Mouse (Mus musculus) gastrocnemius, adult 8-10 months (tissue): ENCODE data around the gene Mrc2. TPM values are rescaled to one million over a fixed set of nuclear protein-coding genes. Genes with fewer than 3 reads are reported as not detected.

Experiments used
- DNase-seq, 2 experiments: peaks; one replicate each; pipeline ENCODE4 v3.0.0; 2022; ENCODE audit warnings: low spot score in 2 of 2
- total RNA-seq, 4 experiments: library from RNA; stranded (reverse); gene quantifications; 2 replicates each; pipeline ENCODE4 v1.2.4; 2022

Mrc2 gene
- total RNA-seq, 4 experiments from 2014 or later, result 5.2 to 7.6 (median 6.0) TPM

GRCm38 (mm10) chr11:105310197-105310596 is 17.8 kb downstream of the Mrc2 start:
- no peak for DNase-seq

- DNase-seq, result peak in 1 of 2 experiments; percentile 47
Observed at GRCm38 (mm10) chr11:105311291-105311975, 19.0 kb downstream of the Mrc2 start.

DNA sequence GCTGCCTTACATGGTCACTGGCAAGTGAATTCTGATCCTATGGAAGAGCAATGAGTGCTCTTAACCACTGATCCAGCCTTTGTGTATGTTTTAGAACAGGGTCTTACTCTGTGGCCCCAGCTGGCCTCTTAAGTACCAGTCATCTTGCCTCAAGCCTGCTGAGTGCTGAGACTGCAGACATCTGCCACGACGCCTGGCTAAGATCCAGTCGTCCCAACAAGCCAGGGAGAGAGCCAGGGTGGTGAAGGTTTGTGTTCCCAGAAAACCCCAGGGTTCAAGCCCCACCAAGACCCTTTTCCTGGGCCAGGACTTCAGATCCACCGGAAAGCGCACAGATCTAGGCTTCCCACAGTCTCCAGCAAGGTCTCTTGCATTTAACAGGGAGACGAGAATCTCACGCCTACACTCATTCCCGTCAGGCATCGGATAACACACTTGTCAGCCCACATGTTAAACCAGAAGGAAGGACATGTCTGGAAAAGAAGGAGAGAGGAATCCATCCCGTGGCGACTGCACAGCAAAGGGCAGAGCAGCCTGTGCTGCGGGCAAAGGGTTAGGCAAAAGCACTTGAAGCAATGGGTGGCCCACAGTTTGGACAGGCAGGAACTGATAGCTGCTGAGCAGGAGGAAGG is 20.0 kb downstream of the Mrc2 start:
- no peak for DNase-seq

DNA sequence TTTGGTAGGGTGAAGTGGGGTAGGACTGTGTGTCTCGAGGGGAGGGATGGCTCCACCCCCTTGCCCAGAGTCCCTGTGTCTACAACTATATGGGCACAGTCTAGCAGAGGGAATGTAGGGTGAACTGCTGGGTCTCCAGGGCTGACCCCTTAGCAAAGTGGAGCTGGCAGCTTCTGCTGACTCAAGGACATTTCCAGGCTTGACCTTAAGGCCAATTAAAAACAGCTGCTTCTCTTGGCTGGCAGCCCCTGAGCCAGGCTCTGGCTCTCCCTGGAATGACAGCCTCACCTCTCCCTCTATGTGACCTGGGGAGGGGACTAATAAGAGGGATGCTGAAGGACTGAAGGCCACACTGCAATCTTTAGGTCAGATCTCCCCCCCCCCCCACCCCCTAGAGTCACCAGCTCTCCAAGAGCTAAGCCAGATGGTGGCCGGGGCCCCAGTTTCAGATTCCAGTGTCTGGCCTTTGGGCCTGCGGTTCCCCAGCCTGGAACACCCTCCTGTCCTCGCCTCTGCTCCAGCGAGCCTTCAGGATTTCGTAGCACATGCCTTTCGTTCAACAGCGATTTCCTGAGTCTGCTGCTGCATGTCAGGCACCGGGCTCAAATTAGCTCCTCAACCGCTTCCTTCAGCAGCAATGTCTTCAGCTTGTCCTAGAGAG is 20.7 kb downstream of the Mrc2 start:
- DNase-seq, result peak; percentile 34 to 53

- no peak for DNase-seq
Observed at GRCm38 (mm10) chr11:105313633-105314014, 21.2 kb downstream of the Mrc2 start.

DNA sequence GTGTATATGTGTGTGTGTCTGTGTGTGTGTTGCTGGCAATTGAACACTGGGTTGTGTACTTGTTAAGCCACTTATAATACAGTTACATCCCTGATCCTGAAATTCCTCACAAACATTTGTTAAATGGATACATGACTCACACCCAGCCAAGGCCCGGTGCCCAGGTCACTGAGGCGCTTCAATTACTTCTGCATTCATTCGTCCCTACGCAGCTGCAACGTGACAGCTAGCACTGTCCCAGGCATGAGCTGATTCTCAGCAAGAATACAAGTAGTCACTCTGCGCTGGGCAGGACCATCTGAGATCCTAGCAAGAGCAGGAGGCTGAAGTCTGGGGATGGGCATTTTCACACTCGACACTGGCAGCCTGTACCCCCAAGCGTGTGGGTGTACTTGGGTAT is 22.9 kb downstream of the Mrc2 start:
- DNase-seq, result no peak

DNA sequence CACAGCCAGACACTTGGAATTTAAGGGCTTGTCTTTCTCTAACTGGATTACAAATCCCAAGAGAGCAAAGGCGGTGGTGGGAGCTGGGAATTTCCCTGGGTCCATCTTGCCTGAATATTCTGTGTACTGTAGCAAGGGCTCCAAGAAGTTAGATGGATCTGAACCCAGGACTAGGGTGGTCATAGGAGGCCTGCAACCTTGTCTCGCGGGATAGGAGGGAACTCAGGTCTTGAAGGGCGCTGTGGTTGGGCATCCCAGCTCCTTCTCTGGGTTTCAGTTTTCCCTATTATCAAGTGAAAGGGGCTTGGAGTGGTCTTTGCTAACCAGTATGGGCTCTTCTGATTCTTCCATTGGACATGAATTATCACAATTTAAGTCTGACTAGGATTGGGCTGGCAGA is 23.7 kb downstream of the Mrc2 start:
- DNase-seq, result no peak

DNA sequence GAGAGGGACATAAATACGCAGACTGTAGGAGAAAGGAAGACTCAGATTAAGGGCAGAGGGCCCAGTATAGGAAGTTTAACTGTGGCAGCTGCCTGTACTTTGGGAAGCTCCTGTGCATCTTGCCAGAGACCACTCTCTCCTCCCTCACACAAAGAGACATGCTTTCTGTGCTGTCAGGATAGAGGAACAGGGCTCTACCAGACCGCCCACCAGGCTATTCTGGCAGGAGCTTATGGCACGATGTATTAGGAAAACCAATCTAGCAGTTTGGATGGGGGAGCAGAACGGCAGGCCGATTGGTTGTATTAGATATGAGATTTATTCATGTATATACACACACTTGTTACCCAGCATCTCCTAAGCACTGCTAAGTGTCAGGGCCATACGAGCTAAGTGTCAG is 25.3 kb downstream of the Mrc2 start:
- no peak for DNase-seq

DNA sequence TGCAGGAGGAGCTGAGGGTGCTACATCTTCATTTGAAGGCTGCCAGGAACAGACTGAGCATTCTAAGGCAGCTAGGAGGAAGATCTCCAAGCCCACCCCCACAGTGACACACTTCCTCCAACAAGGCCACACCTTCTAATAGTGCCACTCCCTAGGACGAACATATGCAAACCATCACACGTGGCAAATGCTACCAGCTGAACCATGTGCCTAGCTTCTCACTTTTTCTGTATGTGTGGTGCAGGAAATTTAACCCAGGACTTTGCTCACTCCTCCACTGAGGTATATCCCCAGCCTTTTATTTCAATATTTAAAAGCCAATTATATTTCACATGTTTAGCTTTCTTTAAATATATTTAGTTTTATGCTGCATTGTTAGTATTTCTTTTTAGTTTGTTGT is 28.6 kb downstream of the Mrc2 start:
- no peak for DNase-seq

DNA sequence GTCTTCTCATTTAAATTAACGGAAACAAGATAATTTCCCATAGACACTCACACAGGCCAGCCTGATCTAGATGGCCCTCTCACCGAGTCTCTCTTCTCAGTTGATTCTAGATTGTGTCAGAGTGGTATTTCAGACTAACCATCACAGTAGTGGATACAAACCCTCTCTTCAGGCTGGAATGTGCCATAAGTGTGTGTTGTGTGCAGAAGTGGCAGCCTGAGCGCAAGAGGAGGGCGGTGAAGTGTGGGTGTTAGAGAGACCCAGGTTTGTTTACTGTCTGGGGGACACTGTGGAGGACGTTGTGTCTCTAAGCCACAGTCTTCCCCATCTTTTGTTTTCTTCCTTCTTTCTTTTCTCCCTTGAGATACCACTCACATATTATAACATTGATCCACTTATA is 31.1 kb downstream of the Mrc2 start:
- DNase-seq, result no peak

DNA sequence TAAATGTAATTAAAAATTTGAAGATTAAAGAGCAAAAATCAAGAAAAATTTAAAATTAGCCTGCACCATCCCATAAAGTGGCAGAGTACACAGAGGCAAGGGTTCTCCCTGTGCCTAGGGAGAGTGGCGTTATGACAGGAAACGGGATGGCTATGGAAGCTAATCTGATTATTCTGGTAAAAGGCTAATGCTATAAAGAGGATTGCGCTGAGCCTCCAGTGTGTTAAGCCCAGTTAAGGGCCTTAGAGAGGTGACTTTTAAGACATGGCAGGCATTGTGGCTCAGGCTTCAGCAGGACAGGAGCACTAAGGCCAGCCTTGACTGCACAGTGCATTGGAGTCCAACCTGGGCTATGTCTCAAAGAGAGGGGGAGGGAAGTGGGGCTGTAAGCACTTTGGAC is 34.7 kb downstream of the Mrc2 start:
- no peak for DNase-seq

- no peak for DNase-seq
Observed at GRCm38 (mm10) chr11:105329962-105330361, 37.5 kb downstream of the Mrc2 start.

DNA sequence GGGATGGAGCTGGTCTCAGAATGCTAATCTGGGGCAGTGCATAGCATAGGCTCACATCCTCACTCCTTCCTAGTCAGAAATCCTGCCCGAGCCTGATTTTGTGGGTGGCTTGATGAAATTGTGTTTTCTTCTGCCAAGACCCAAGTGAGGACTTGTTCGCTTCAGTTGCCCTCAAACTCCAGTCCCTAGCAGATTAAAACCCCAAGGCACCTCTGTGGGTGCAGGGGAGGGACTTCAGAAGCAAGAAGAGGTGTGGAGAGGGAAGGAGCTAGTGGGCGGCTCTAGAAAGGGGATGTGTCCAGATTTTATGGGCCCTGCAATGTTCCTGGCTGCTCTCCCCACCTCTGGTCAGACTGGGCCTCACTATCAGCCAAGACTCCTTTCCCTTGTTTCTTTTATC is 38.7 kb downstream of the Mrc2 start:
- no peak for DNase-seq

DNA sequence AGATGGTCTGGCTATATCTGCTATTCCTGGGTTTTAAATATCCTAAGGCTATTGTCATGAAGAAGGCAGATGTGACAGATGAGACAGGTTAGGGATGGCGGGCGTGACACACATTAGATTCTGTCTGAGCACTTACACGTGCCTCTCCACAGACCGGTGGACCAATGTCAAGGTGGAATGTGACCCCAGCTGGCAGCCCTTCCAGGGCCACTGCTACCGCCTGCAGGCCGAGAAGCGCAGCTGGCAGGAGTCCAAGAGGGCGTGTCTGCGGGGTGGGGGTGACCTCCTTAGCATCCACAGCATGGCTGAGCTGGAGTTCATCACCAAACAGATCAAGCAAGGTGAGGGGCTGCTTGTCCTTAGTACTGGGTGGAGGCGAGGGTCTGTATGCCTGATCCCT is 39.3 kb downstream of the Mrc2 start:
- peak; percentile 53 to 74 for DNase-seq

- DNase-seq, result peak; percentile 40 to 55
Observed at GRCm38 (mm10) chr11:105332468-105332867, 40.0 kb downstream of the Mrc2 start.

DNA sequence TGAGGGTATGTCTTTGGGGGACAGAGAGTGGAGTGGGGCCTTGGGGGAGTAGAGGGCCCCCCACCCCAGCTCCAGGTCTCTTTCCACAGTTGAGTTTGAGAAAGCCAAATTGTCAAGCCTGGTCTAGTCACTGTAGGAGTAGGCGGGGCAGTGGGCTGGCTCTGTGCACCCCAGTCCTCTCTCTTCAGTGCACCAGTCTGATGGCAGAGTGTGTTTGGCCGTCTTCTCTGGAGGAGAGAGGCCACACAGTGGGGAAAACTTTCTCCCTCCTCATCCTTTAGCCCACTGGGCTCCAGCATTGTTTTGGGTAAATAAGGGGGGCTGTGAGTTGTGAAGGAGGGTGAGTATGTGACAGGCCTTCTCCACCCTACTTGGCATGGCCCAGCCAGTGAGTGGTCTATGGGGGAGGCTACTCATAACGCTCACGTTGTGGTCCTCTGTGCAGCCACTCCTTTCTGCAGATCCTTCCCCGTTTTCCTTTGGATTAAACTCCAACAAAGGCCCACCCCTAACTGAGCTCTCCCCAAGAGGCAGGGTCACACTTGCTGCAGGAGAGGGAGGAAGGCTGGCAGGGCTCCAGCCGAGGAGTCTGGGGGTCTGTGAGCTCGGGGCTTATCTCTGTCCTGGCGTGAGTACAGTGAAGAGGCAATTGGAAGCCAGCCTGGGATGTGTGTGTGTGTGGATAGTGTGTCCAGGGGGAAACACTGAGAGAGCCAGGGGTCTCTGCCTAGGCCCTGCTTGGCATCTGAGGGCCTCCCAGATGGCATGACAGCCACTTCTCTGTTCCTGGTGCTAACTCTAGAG is 41.6 kb downstream of the Mrc2 start:
- no peak for DNase-seq

DNA sequence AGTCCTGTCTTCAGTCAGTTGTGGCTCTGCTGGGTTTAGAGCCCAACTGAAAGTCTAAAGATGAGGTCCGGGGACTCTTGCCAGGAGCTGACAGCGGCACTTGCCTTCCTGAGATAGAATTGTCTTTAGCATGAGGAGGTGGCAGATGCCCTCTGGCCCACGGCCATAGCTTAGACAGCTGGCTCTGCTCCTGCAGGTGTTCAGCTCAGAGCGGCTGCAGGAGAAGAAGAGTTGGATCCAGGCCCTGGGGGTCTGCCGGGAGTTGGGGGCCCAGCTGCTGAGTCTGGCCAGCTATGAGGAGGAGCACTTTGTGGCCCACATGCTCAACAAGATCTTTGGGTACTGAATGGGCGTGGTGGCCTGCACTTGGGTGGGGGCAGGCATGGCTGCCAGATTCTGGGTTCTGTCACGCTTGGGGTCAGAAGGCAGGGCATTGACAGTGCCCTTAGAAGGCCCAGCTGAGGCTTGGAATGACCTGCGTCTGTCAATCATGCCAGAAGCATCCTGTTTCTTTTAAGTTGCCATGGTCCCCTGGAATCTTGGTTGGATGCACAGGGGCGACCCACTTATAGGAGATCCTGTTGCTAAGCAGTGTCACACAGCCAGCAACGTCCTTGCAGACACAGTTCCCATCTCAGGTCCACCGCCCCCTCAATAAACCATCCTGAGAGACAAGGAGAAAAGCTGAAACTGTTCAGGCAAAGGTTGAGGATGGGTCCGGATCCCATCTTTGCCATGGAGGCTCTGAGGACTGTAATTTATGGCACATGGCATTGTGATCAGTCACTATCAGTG is 46.4 kb downstream of the Mrc2 start:
- no peak for DNase-seq

- no peak for DNase-seq
Observed at GRCm38 (mm10) chr11:105345284-105345683, 52.8 kb downstream of the Mrc2 start.

DNA sequence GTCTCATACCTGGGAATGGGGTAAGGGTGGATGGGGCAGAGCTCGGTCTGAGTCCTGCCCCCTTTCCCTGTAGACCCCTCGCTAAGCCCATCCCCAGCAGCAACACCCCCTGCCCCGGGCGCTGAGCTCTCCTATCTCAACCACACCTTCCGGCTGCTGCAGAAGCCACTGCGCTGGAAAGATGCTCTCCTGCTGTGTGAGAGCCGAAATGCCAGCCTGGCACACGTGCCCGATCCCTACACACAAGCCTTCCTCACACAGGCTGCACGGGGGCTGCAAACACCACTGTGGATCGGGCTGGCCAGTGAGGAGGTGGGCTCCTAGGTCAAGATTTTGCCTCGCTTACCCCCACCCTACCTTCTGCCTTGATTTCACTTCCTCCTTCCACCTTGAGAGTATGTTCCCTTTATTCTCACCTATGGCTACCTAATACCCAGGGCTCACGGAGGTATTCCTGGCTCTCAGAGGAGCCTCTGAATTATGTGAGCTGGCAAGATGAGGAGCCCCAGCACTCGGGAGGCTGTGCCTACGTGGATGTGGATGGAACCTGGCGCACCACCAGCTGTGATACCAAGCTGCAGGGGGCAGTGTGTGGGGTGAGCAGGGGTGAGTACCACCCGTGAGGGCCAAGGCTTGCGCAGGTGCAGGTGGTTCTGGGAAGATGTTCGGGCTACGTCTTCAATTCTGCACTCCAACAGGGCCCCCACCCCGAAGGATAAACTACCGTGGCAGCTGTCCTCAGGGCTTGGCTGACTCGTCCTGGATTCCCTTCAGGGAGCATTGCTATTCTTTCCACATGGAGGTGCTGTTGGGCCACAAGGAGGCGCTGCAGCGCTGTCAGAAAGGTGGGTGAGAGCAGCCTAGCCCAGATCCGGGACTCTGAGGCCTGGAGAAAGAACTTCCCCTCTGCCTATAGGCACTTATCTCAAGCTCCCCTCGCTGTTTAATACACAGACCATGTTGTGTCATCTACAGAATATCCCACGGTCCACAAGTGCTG is 55.0 kb downstream of the Mrc2 start:
- peak; percentile 60 to 75 for DNase-seq

GRCm38 (mm10) chr11:105348495-105348982 is 56.1 kb downstream of the Mrc2 start:
- no peak for DNase-seq
